Mouse (Mus musculus) lung, embryonic 14.5 days (tissue): ENCODE data around the gene Slc26a10. TPM values are rescaled to one million over a fixed set of nuclear protein-coding genes. Genes with fewer than 3 reads are reported as not detected.

ENCODE experiments used
- ATAC-seq: fragments of 200-750 bp; cut with Nextera tagmentation; 2 replicates; pipeline ENCODE4 v1.8.0; 2017; ENCODE audit warnings: mild to moderate bottlenecking, moderate TSS enrichment, moderate library complexity; ENCODE audit not compliant: insufficient read depth
- DNase-seq: peaks from one replicate; pipeline ENCODE4 v3.0.0-alpha.2; 2015
- H3K27ac ChIP-seq: fragments of 300-500 bp; sonication (generic); 2 replicates; pipeline ENCODE4 v1.5.1; 2014; ENCODE audit warnings: low read depth, mild to moderate bottlenecking, moderate library complexity
- H3K27me3 ChIP-seq: fragments of 300-500 bp; sonication (generic); 2 replicates; pipeline ENCODE4 v1.6.1; 2014; ENCODE audit warnings: low read length, control low read depth; ENCODE audit not compliant: insufficient read depth
- H3K36me3 ChIP-seq: fragments of 300-500 bp; sonication (generic); 2 replicates; pipeline ENCODE4 v1.6.1; 2014; ENCODE audit warnings: control low read depth; ENCODE audit not compliant: insufficient read depth
- H3K4me1 ChIP-seq: fragments of 300-500 bp; sonication (generic); 2 replicates; pipeline ENCODE4 v1.6.1; 2014; ENCODE audit warnings: antibody characterized with exemption, control low read depth; ENCODE audit not compliant: insufficient read depth
- H3K4me2 ChIP-seq: fragments of 300-500 bp; sonication (generic); 2 replicates; pipeline ENCODE4 v1.6.1; 2014; ENCODE audit warnings: mild to moderate bottlenecking
- H3K4me3 ChIP-seq: fragments of 300-500 bp; sonication (generic); 2 replicates; pipeline ENCODE4 v1.5.1; 2014; ENCODE audit warnings: low read depth, low read length
- H3K9ac ChIP-seq: fragments of 300-500 bp; sonication (generic); 2 replicates; pipeline ENCODE4 v1.6.1; 2014
- H3K9me3 ChIP-seq: fragments of 300-500 bp; sonication (generic); 2 replicates; pipeline ENCODE4 v1.6.1; 2016; ENCODE audit warnings: low read depth, low read length, control low read depth
- CTCF ChIP-seq: IDR thresholded peaks from 2 replicates; pipeline ENCODE4 v1.5.1; 2016; ENCODE audit warnings: antibody characterized with exemption, low read depth
- WGBS: fragments of 180-500 bp; shearing (Covaris S2); extraction: QIAGEN DNeasy Blood & Tissue Kit; methylation state at CpG from one replicate; pipeline ENCODE4 v1.1.7; 2014; 5-methylcytosine and 5-hydroxymethylcytosine counted together
- polyA plus RNA-seq: library from polyadenylated mRNA; unstranded; fragments of >200 nt; fragmentation: Nextera tagmentation; extraction: Ambion mirVana; gene quantifications from 2 replicates; pipeline ENCODE4 v1.2.1, GENCODE M21; 2014

The Slc26a10 gene
- polyA plus RNA-seq, 1 experiment from 2014 or later, result 0.09 TPM

DNA sequence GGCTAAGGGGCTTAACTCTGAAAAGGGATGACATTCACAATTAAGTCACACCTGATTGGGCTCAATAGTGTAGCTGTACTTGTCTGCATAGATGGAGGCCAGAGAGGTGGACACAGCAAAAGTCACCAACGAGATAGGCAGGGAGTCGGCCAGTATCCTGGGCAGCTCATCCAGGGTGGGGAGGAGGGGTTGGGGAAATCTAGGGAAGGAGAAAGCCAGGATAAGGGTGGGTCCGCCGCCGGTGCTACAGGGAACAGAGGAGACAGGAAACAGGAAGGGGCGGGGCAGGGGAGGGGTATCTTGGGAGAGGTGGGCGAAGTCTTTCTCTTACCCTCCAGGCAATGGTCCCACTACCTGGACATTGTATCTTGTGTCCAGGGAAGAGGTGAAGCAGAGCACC, 3.7 kb downstream of the Slc26a10 start:
- 7% methylated on average over 7 of the region's 7 CpGs for WGBS
- Histone ChIP-seq H3K36me3 (no peaks in the 10 kb centered on the region), H3K9me3 (no peaks in the 10 kb centered on the region), H3K4me2 (no peak overlapping the region), H3K4me3 (no peak overlapping the region), H3K4me1 (peaks cover 9% of the 10 kb centered on the region), H3K27ac (no peak overlapping the region), H3K27me3 (peaks cover 47% of the 10 kb centered on the region), H3K9ac (no peak overlapping the region)
- ATAC-seq (no peak), DNase-seq (no peak)
- no peak for TF ChIP-seq CTCF

- Histone ChIP-seq H3K27me3 (peaks cover 51% of the 10 kb centered on the region), H3K9me3 (no peaks in the 10 kb centered on the region), H3K9ac (no peak overlapping the region), H3K27ac (no peak overlapping the region), H3K4me1 (peaks cover 9% of the 10 kb centered on the region), H3K36me3 (no peaks in the 10 kb centered on the region), H3K4me2 (no peak overlapping the region), H3K4me3 (no peak overlapping the region)
- ATAC-seq (no peak), DNase-seq (no peak)
- WGBS, result 39% methylated on average over 3 of the region's 3 CpGs
- no peak for TF ChIP-seq CTCF
Measured at GRCm38 (mm10) chr10:127176228-127176627, 4.2 kb downstream of the Slc26a10 start.

DNA sequence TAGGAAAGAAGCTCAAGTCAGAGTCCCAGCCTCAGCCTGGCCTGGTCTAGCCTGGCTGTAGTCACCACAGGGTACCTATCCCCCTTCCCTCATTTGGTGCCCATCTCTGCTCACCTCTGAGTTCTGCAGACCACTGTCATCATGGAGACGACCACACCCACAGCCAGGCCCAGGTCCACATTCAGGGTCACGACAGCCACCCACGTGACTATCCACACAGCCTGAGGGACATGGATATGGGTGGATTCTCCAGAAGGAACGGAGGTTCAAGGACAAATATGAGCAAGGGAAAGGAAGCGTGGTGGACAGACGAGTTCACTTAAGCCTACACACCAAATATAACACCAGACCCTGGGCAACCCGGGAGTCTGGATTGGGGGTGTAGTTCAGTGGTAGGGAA, 6.3 kb downstream of the Slc26a10 start:
- DNase-seq, result no peak
- no peaks in the 10 kb centered on the region for H3K9me3 ChIP-seq
- WGBS, result 84% methylated on average over 7 of the region's 7 CpGs
- H3K27me3 ChIP-seq, result peaks cover 49% of the 10 kb centered on the region
- no peak overlapping the region for H3K27ac ChIP-seq
- no peak overlapping the region for H3K9ac ChIP-seq
- no peaks in the 10 kb centered on the region for H3K36me3 ChIP-seq
- peaks cover 12% of the 10 kb centered on the region for H3K4me1 ChIP-seq
- no peak overlapping the region for H3K4me2 ChIP-seq
- no peak for ATAC-seq
- H3K4me3 ChIP-seq, result no peak overlapping the region
- TF ChIP-seq CTCF, result no peak

DNA sequence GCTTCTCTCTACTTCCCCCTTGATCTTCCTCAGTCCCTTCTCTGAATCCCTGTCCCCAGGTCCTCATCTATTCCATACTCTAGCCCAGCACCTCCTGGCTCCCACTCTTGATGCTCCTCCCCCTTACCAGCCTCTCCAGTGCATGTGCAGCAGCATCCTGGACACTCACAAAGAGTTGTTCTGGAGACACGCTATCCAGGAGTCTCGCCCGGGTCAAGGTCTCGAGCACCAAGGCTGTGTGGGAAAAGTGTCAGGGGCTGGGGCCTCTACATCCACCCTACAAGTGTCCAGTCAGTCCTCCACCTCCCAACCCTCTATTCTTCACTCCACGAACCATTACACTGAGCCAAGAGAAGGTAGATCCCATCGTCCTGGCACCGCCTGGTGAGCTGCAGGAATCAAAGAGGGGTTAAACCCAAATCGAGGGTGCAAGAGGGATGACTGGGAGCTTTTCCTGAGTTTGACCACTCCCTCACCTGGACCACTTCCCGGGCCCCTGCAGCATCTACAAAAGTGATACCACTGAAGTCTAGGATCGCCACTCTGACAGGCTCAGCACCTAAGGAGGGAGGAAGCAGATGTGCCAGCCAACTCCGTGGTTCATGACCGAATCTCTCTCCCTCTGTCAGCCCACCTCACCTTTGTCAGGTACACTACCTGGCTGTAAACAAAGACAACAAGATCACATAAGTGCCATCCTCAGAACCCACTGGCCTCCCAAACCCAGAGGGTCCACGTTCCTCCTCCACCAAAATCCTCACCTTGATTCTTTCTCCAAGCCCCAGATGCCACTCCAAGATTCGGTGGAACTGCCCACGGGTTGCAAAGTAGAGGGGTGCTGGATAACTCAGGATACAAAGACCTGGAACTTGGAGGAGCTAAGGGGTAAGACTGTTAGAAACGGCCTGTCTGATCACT, 7.0 kb downstream of the Slc26a10 start:
- no peaks in the 10 kb centered on the region for H3K9me3 ChIP-seq
- H3K9ac ChIP-seq, result no peak overlapping the region
- no peak overlapping the region for H3K4me3 ChIP-seq
- no peak for TF ChIP-seq CTCF
- WGBS, result 72% methylated on average over 16 of the region's 16 CpGs
- H3K4me2 ChIP-seq, result no peak overlapping the region
- peaks cover 49% of the 10 kb centered on the region for H3K27me3 ChIP-seq
- no peak for ATAC-seq
- H3K4me1 ChIP-seq, result peaks cover 12% of the 10 kb centered on the region
- H3K36me3 ChIP-seq, result no peaks in the 10 kb centered on the region
- no peak overlapping the region for H3K27ac ChIP-seq
- no peak for DNase-seq

DNA sequence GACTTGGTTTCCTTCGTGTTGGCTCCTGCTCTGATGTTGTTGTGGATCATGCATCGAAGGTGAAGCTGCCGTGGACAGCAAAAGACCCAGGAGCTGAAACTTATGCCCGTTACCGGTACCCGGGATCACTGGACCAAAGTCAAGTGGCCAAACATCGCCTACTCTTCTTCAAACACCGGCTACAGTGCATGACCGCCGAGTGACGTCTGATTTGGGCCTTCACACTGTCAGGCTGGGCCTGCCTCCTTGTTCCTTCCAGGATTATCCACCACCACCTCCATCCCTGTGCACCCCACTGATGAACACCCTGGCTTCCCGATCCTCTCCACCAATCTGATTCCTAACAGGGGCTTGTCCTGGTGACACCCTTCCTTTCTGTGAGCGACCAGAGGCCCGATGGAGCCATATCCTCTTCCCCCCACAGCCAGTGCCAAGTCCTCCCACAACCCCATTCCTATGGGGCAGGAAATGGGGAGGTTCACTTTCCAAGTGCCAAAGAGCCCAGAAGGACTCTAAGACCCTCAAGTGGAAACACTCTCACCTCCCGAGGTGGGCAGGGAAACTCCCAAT, 8.7 kb downstream of the Slc26a10 start:
- H3K4me3 ChIP-seq, result no peak overlapping the region
- no peaks in the 10 kb centered on the region for H3K9me3 ChIP-seq
- H3K4me1 ChIP-seq, result peaks cover 7% of the 10 kb centered on the region; the same call in 1 of the 2 replicates
- WGBS, result 80% methylated on average over 15 of the region's 15 CpGs
- no peak for DNase-seq
- ATAC-seq, result no peak
- TF ChIP-seq CTCF, result no peak
- H3K27me3 ChIP-seq, result peaks cover 47% of the 10 kb centered on the region
- no peak overlapping the region for H3K4me2 ChIP-seq
- H3K9ac ChIP-seq, result no peak overlapping the region
- H3K27ac ChIP-seq, result no peak overlapping the region
- H3K36me3 ChIP-seq, result no peaks in the 10 kb centered on the region

GRCm38 (mm10) chr10:127170837-127171272, 9.6 kb downstream of the Slc26a10 start:
- ATAC-seq (peak; percentile 75), DNase-seq (peak; percentile 81)
- no peaks in the 10 kb centered on the region for H3K9me3 ChIP-seq
- WGBS, result under 1% methylated on average over 29 of the region's 29 CpGs
- peak overlapping the region; percentile 34 for H3K4me3 ChIP-seq
- H3K9ac ChIP-seq, result peak overlapping the region; percentile 3
- H3K27me3 ChIP-seq, result peaks cover 54% of the 10 kb centered on the region
- no peak overlapping the region for H3K27ac ChIP-seq
- no peaks in the 10 kb centered on the region for H3K36me3 ChIP-seq
- TF ChIP-seq CTCF, result peak; percentile 90
- peak overlapping the region; percentile 69 for H3K4me2 ChIP-seq
- peaks cover 9% of the 10 kb centered on the region; the same call in 1 of the 2 replicates for H3K4me1 ChIP-seq

DNA sequence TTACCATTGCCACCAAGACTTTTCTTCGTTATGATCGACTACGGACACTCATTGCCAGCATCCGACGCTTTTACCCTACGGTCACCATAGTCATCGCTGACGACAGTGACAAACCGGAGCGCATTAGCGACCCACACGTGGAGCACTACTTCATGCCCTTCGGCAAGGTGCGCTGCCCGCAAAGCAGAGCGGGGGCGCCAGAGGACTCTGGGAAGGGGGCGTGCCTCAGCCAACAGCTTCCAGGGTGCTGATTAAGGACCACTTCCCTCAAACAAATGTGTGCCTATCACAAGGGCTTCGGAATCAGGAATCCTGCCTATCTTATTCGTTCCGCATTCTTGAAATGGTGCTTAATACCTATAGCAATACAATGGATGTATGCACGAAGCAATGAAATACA, 10.4 kb downstream of the Slc26a10 start:
- H3K9ac ChIP-seq, result no peak overlapping the region; the same call in 1 of the 2 replicates
- no peak overlapping the region for H3K27ac ChIP-seq
- H3K4me2 ChIP-seq, result peak overlapping the region; percentile 69
- DNase-seq, result peak; percentile 47
- no peaks in the 10 kb centered on the region for H3K9me3 ChIP-seq
- TF ChIP-seq CTCF, result peak; percentile 49
- H3K27me3 ChIP-seq, result peaks cover 62% of the 10 kb centered on the region
- no peak for ATAC-seq
- no peaks in the 10 kb centered on the region for H3K36me3 ChIP-seq
- H3K4me1 ChIP-seq, result peaks cover 13% of the 10 kb centered on the region; the same call in 1 of the 2 replicates
- 2% methylated on average over 22 of the region's 22 CpGs for WGBS
- peak overlapping the region; percentile 34 for H3K4me3 ChIP-seq
